Mouse (Mus musculus) liver, adult 2 months (tissue): ENCODE results near the gene Fah. TPM values are rescaled to one million over a fixed set of nuclear protein-coding genes. Genes with fewer than 3 reads are reported as not detected.

Source experiments
- DNase-seq: peaks from one replicate; pipeline ENCODE4 v3.0.0-alpha.2; 2011; ENCODE audit warnings: low read depth, low spot score; ENCODE audit errors: extremely low read depth
- H3K27ac ChIP-seq: fragments of 200-500 bp; replicated peaks from 2 replicates; pipeline ENCODE4 v1.5.1; 2012; ENCODE audit warnings: low read depth, mild to moderate bottlenecking, control low read depth, inconsistent platforms, low read length; ENCODE audit not compliant: insufficient read depth
- H3K27me3 ChIP-seq: fragments of 200-500 bp; 2 replicates; pipeline ENCODE4 v1.6.1; 2012; ENCODE audit warnings: mild to moderate bottlenecking, moderate library complexity, low read length, inconsistent platforms; ENCODE audit not compliant: control insufficient read depth, insufficient read depth
- H3K36me3 ChIP-seq: fragments of 200-500 bp; 2 replicates; pipeline ENCODE4 v1.6.1; 2012; ENCODE audit warnings: low read length, inconsistent platforms; ENCODE audit not compliant: control insufficient read depth, insufficient read depth
- H3K4me1 ChIP-seq: fragments of 200-500 bp; 2 replicates; pipeline ENCODE4 v1.6.1; 2011; ENCODE audit warnings: low read length; ENCODE audit not compliant: control insufficient read depth, insufficient read depth
- H3K4me3 ChIP-seq: fragments of 200-500 bp; 2 replicates; pipeline ENCODE4 v1.5.1; 2011; ENCODE audit warnings: low read depth, mild to moderate bottlenecking, control low read depth, low read length, moderate library complexity; ENCODE audit not compliant: insufficient read depth
- H3K79me2 ChIP-seq: fragments of 200-500 bp; 2 replicates; pipeline ENCODE4 v1.6.1; 2012; ENCODE audit warnings: inconsistent platforms, mild to moderate bottlenecking, low read length, moderate library complexity; ENCODE audit not compliant: control insufficient read depth, insufficient read depth
- H3K9ac ChIP-seq: fragments of 200-500 bp; 2 replicates; pipeline ENCODE4 v1.6.1; 2012; ENCODE audit warnings: low read depth, mild to moderate bottlenecking, control low read depth, inconsistent platforms, low read length
- CTCF ChIP-seq: fragments of 200-500 bp; IDR thresholded peaks from 2 replicates; pipeline ENCODE4 v1.5.1; 2011; ENCODE audit warnings: low read depth, low read length, control low read depth
- POLR2A ChIP-seq: fragments of 200-500 bp; IDR thresholded peaks from 2 replicates; pipeline ENCODE4 v1.6.1; 2011; ENCODE audit warnings: low read length, control low read depth; ENCODE audit not compliant: insufficient read depth; ENCODE audit errors: extremely low read depth
- WGBS: fragments of 180-500 bp; shearing (Covaris S2); methylation state at CpG from one replicate; pipeline ENCODE4 v1.1.7; 2018; 5-methylcytosine and 5-hydroxymethylcytosine counted together
- polyA plus RNA-seq: library from polyadenylated mRNA; depleted of rRNA; stranded (reverse); fragments of >200 nt; gene quantifications from 2 replicates; pipeline ENCODE4 v1.2.3, GENCODE M21; 2012; rRNA removed
- total RNA-seq: library from RNA; depleted of rRNA; stranded (reverse); fragments of >200 nt; gene quantifications from 2 replicates; pipeline ENCODE4 v1.2.3, GENCODE M21; 2014; rRNA removed

Gene Fah
- total and polyA plus RNA-seq, 2 experiments, result 476 to 711 TPM

DNA sequence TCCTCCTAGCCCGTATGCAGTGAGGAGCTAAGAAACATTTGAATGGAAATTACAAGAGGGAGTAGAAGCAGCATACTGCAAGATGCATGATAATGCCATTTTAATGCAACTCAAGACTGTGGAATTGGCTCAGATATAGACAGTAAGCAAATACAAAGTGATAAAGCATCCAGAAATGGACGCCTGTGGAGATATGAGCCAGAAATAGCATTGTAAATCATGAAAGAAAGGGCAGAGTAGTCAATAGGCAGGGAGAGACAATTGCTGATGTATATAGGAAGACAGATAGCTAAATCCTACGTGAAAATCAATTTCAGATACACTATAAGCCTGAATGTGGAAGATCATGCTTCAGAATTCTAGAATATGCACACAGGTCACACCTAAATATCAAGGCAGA, 51.2 kb downstream of the Fah start:
- no peak for TF ChIP-seq POLR2A
- TF ChIP-seq CTCF, result no peak
- Histone ChIP-seq H3K79me2 (no peaks in the 10 kb centered on the region), H3K4me1 (no peaks in the 10 kb centered on the region), H3K4me3 (no peak overlapping the region), H3K9ac (no peak overlapping the region), H3K27me3 (no peaks in the 10 kb centered on the region), H3K27ac (no peak overlapping the region), H3K36me3 (no peaks in the 10 kb centered on the region)
- WGBS, result 66% methylated on average over 3 of the region's 3 CpGs
- no peak for DNase-seq

DNA sequence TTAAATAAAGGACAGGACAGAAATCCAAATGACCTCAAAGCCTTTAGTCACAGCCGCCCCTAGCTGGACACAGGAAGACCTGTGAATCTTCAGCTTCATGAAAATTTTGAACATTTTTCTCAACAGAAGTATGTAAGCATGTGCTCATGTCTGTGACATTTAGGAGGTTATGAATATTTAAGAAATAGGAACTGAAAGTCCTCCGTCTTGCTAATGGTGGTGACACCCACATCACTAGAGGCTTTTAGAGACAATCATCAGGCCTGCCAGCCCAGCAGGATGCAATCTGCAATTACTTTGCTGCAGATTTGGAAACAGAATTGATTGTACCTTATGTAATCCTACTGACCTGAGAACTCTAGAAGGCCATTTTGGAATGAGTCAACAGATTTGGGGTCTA, 55.0 kb downstream of the Fah start:
- no peaks in the 10 kb centered on the region for H3K4me1 ChIP-seq
- no peaks in the 10 kb centered on the region for H3K36me3 ChIP-seq
- no peak for DNase-seq
- H3K27ac ChIP-seq, result no peak overlapping the region
- no peak overlapping the region for H3K9ac ChIP-seq
- H3K79me2 ChIP-seq, result no peaks in the 10 kb centered on the region
- H3K27me3 ChIP-seq, result no peaks in the 10 kb centered on the region
- TF ChIP-seq CTCF (no peak), POLR2A (no peak)
- no peak overlapping the region for H3K4me3 ChIP-seq
- 21% methylated on average over 2 of the region's 2 CpGs for WGBS

DNA sequence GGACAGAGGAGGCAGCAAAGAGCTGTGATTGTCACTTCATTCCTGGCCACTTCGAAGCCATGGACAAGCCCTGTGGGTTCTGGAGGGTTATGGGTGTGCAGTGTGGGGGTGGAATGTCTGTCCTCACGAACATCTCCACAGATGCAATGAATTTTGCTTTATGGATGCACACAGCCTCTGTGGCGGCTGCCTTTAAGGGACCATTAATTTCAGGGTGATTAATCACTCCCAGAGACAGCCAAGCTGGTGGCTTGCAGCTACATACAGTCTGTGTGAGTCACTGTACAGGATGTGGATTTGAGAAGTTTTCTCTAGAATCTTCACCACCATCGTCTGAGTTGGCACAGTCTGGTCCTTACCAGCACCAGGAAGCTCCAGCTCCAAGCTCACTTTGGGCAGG, 59.9 kb downstream of the Fah start:
- no peak for DNase-seq
- H3K4me1 ChIP-seq, result no peaks in the 10 kb centered on the region
- no peaks in the 10 kb centered on the region; the same call in 1 of the 2 replicates for H3K27me3 ChIP-seq
- no peaks in the 10 kb centered on the region for H3K36me3 ChIP-seq
- H3K9ac ChIP-seq, result no peak overlapping the region
- H3K27ac ChIP-seq, result no peak overlapping the region
- H3K79me2 ChIP-seq, result no peaks in the 10 kb centered on the region
- TF ChIP-seq CTCF (no peak), POLR2A (no peak)
- WGBS, result 68% methylated on average over 4 of the region's 4 CpGs
- no peak overlapping the region for H3K4me3 ChIP-seq

GRCm38 (mm10) chr7:84544946-84545345, 61.6 kb downstream of the Fah start:
- H3K4me1 ChIP-seq, result no peaks in the 10 kb centered on the region
- no peaks in the 10 kb centered on the region for H3K36me3 ChIP-seq
- H3K27ac ChIP-seq, result no peak overlapping the region
- TF ChIP-seq POLR2A (no peak), CTCF (no peak)
- DNase-seq, result no peak
- no peak overlapping the region for H3K4me3 ChIP-seq
- WGBS, result 62% methylated on average over 4 of the region's 4 CpGs
- H3K9ac ChIP-seq, result no peak overlapping the region
- no peaks in the 10 kb centered on the region for H3K79me2 ChIP-seq
- H3K27me3 ChIP-seq, result no peaks in the 10 kb centered on the region; the same call in 1 of the 2 replicates

Other genes starting within 250 kb of the Fah start
- under 0.01 TPM in 1 of 2 replicates, not detected in the other for gene Arnt2, start 196.5 kb downstream of the Fah start, total RNA-seq
- not detected in 2 replicates for gene Arnt2, start 196.5 kb downstream of the Fah start, polyA plus RNA-seq
- 0.07 TPM in 1 of 2 replicates, not detected in the other for gene Gm2115, start 77.8 kb downstream of the Fah start, total RNA-seq
- gene Gm2115, start 77.8 kb downstream of the Fah start, polyA plus RNA-seq, result 0.01 TPM in 1 of 2 replicates, not detected in the other
- 130 and 134 TPM in 2 replicates for gene Zfand6, start 83.2 kb upstream of the Fah start, total RNA-seq
- gene Zfand6, start 83.2 kb upstream of the Fah start, polyA plus RNA-seq, result 77.2 and 94.2 TPM in 2 replicates
- gene Olfr291, start 246.8 kb upstream of the Fah start, total RNA-seq, result not detected in 2 replicates
- gene Olfr291, start 246.8 kb upstream of the Fah start, polyA plus RNA-seq, result not detected in 2 replicates